Mouse (Mus musculus) left cerebral cortex, adult 18-20 months (tissue): ENCODE measurements around the gene Nt5c3b. TPM values are rescaled to one million over a fixed set of nuclear protein-coding genes. Genes with fewer than 3 reads are reported as not detected.
A peak's percentile ranks its signal among the peaks of the same experiment; 100 is the strongest.

Source experiments
- DNase-seq, 2 experiments: peaks; one replicate each; pipeline ENCODE4 v3.0.0; 2021 to 2022; ENCODE audit warnings: low spot score in 2 of 2, mixed read lengths in 1 of 2
- long read RNA-seq, 2 experiments: library from polyadenylated mRNA; stranded (forward); transcript quantifications; one replicate each; pipeline ENCODE4 v2.0.0; 2021
- total RNA-seq, 2 experiments: library from RNA; stranded (reverse); gene quantifications; 2 replicates each; pipeline ENCODE4 v1.2.3; 2021

The Nt5c3b gene
- 10 to 100 TPM; 47.2 to 53.8 TPM for total RNA-seq
- long read RNA-seq, experiment 1, transcript Nt5c3b-201 (9 exons, 1,399 nt) = major isoform, 35 of 63 reads
- long read RNA-seq, experiment 1, transcript Nt5c3b-202 (8 exons, 1,344 nt) = minor isoform, 5 of 63 reads
- long read RNA-seq, experiment 1, partial matches to known transcripts = 2 of 63 reads
- long read RNA-seq, experiment 1, other reads (novel, unspliced or antisense) = 16 of 63 reads
- long read RNA-seq, experiment 2, transcript Nt5c3b-202 (8 exons, 1,344 nt) = minor isoform, 6 of 42 reads
- long read RNA-seq, experiment 2, transcript Nt5c3b-201 (9 exons, 1,399 nt) = major isoform, 22 of 42 reads
- long read RNA-seq, experiment 2, partial matches to known transcripts = 1 of 42 reads
- long read RNA-seq, experiment 2, other reads (novel, unspliced or antisense) = 8 of 42 reads

- DNase-seq = no peak
Observed at GRCm38 (mm10) chr11:100441797-100442196, at the start of gene Nt5c3b, which contains the start of gene Klhl10. TSS of gene Nt5c3b (minus strand) at chr11:100441808. TSS of gene Klhl10 (plus strand) at chr11:100441917.

- DNase-seq = no peak
Observed at GRCm38 (mm10) chr11:100490951-100491350, 49.3 kb upstream of the Nt5c3b start.

DNA sequence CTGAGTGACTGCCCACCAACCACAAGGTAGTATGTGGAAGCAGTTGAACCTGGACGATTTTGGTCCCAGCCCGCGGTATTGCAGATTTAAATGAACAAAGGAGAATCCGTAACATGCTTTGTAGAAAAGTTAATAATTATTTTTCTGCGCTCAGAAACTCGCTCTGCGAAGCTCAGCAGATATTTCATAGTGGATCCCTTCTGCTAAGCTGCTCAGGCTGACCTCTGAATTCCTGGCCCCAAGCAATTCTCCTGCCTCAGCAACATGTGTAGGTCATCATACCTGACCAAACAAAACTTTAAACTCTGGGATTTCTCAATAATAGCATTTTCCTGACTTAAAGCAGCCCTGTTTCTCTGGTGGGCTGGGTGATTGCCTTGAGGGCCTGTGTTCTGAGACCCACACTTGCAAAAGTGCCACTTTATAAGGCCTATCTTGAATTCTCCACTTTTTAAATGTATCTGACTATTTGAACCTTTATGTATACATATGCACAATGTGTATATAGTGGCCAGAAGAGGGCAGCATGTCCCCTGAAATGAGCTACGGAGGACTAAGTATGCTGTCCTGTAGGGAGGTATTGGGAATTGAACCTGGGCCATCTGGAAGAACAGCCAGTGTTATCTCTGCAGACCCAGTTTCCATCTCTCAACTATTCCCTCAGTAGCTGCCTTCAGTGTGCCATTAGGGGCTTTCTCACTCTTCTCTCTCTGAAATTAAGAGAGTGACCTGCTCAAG lies 44.4 kb upstream of the Nt5c3b start:
- DNase-seq = no peak

GRCm38 (mm10) chr11:100484461-100484860 lies 42.9 kb upstream of the Nt5c3b start:
- DNase-seq = no peak

DNA sequence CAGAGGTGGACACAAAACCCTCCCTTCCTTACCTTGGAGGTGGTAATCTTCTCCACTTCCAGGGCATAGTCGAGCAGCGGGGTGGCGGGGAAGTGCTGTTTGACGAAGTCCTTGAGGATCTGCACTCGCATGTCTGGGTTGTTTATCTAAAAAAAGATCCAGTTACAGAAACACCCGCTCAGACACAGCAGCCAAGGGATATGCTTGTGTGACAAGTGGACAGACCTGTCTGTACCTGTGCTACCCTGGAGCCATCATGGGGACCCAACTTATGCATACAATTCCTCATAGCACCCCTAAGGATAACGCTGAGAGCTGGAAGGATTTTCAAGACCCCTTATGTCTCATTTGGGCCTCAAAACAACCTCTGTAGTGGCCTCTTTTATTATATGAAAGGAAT lies 37.5 kb upstream of the Nt5c3b start:
- DNase-seq = no peak

- no peak for DNase-seq
Observed at GRCm38 (mm10) chr11:100476281-100476680, 34.7 kb upstream of the Nt5c3b start.

GRCm38 (mm10) chr11:100472935-100473295 lies 31.3 kb upstream of the Nt5c3b start:
- no peak for DNase-seq

- DNase-seq = peak; percentile 87 to 91
Observed at GRCm38 (mm10) chr11:100472197-100472934, 30.8 kb upstream of the Nt5c3b start, which contains the start of gene Klhl11. TSS of gene Klhl11 (minus strand) at chr11:100472741.

GRCm38 (mm10) chr11:100471352-100472196 lies 30.0 kb upstream of the Nt5c3b start:
- no peak for DNase-seq

DNA sequence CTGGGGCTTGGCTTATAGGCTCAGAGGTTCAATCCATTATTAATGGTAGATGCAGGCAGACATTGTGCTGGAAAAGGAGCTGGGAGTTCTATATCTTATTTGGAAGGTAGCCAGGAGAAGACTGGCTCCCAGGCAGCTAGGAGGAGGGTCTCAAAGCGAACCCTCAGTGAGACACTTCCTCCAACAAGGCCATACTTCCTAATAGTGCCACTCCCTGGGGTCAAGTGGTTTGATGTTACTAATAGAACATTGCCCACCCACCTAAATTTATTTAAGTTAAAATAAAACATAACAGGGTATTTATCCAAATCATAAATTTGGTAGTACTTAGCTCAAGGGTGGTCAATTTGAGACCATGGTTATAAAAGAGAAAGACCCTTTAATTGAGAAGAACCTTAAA lies 24.2 kb upstream of the Nt5c3b start:
- no peak for DNase-seq

DNA sequence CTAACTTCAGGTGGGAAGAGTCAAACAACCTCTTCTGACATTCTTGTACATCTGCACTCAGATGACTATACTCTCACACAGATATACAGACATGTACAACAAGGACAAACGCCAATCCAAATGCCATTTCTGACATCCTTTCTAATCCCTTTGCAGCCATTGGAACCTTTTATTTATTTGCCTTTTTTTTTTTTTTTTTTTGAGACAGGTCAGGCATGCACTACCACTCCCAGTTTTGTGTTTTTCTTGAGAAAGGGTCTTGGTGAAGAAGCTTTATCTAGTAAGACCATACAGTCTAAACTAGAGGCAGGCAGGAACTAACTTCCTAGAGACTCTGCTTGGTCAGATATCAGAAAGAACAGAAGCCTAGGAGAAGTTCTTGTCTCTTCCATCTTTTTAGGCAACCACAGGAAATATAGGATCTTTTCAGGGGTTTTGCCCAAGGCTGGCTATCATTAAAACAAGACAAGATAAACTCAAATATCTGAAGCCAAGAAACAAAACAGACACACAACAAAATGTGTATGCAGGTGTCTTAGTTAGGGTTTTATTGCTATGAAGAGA lies 23.7 kb upstream of the Nt5c3b start:
- no peak for DNase-seq

DNA sequence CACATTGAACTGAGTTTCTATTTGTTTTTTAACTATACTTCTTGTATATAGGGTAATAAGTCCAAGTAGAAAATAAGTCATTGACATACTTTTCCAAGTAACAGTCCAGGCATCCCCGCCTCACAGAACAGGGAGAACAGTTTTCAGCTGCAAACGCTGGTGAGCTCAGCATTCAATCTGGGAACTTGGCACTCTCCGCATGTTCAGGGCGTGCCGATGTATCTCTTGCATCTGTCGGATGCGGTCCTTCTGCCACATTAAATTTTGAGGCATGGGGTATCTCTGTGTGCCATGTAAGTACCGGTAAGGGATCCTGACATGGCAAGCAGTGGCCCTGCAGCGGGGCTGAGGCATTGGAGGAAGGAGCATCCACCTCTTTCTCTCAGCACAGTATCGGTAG lies 21.1 kb upstream of the Nt5c3b start:
- peak; percentile 39 for DNase-seq

- no peak for DNase-seq
Observed at GRCm38 (mm10) chr11:100457711-100458110, 16.1 kb upstream of the Nt5c3b start.

DNA sequence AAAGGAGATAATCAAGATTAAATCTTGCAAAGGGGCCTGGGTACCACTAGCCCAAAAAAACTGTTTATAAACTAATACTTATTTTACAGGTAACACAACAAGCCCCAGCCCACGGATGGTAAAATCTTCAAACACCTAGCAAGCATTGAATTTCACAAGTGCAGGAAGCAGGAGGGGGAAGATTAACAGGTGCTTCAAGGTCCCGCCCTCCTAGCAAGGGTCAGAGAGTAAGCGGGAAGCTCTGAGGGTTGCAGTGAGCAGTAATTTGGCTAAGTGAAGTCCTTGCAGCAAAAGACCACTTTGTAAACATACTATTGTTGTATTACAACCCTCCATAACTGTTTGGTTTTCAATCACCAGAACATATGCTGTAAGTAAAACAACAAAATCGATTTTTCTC lies 15.6 kb upstream of the Nt5c3b start:
- no peak for DNase-seq

- DNase-seq = no peak
Observed at GRCm38 (mm10) chr11:100442625-100443024, 1.0 kb upstream of the Nt5c3b start.

GRCm38 (mm10) chr11:100440691-100441522 lies 701 bp downstream of the Nt5c3b start:
- peak; percentile 84 to 86 for DNase-seq

DNA sequence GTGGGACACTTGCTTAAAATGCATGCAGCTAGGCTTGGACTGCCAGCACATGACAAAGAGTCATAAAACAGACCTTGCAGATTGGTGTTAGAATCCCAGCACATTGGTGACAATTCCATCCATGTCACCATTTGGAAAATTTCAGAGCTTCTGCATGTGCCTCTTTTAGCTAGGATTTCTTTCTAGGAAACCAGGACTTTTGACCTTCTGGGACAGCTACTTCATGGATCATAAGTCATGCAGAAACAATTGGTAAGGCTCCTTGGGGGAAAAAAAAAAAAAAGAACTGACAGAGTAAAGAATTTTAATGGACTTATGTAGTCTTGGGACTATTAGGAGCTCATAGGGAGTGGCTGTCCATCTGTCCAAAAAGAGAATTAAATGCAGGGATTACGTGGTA lies 3.7 kb downstream of the Nt5c3b start:
- DNase-seq = no peak

DNA sequence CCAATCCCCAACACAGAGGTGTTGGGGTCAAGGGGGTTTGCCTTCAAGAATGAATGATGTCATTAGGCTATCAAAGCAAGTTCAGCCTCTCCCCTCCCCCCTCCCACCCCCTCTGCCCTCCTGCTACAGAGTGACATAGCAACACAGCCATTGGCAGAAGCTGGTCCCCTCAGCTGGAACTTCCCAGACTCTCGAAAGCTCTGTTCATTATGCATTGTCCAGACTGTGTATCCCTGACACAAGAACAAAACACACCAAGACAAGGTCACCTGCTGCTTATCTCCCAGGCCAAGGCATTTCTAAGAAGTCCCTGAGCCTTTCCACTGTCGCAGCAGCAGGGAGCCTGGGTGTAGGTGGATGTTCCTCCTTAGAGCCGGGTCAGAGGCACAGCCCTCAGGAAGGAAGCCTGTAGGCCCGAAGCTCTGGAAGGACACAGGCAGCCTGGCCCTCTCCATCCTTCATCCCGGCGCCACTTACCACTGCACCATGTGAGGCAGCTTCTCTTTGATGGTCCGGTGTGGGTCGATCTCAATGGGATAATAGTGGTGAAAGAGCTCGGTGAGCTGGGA lies 5.8 kb downstream of the Nt5c3b start:
- no peak for DNase-seq

DNA sequence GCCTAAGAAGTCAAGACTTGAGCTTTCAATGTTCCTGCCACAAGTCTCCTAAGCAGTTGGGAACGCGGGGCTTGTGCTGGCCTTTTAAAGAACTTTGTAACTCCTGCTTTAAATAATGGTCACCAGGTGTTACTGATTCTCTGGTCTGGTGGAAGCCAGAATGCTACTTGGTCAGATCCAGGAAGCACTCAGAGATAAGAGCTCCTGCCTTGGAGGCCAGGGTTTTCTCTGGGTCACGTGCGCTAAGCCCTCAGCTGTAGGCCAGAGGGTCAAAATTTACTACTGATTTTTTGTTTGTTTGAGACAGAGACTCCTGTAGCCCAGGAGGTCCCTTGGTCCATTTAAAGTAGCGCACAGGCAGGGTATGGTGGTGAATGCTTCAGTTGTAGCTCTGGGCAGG lies 9.6 kb downstream of the Nt5c3b start:
- DNase-seq = no peak
